ENCODE assay signal across 8 mouse cellular contexts in the genomic region with DNA sequence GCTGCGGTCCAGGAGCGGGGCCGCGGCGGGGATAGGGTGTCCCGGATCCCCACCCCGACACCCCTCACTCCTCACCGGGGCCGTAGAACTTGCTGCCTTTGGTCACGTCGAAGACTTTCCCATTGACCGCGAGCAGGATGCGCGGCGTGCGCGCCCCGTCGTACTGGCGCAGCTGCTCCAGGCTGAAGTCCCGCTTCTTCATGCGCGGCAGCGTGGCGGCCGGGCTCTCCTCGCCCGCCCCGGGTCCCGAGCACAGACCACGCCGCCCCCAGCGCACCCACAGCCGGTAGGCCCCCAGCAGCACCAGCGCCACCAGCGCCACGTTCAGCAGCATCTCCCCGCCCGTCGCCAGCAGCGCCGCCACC. TPM values are rescaled to one million over a fixed set of nuclear protein-coding genes. Genes with fewer than 3 reads are reported as not detected.
DNase-seq lines count a peak whose midpoint lies in the region; ATAC-seq and TF ChIP-seq lines count a peak whose summit lies in the region.

No protein-coding gene starts in this region.

- H3K4me3 ChIP-seq in left cerebral cortex, adult 2 months, result peak overlapping the region; percentile 69
- peak overlapping the region; percentile 86 for H3K4me3 ChIP-seq in hindbrain, embryonic 14.5 days (replicated peaks; ENCODE audit: low read length)
- H3K4me3 ChIP-seq in midbrain, embryonic 13.5 days (replicated peaks), result peak overlapping the region; percentile 92

- peak overlapping the region; percentile 90 for H3K27ac ChIP-seq in left cerebral cortex, adult 2 months
- peak overlapping the region; percentile 83 for H3K27ac ChIP-seq in hindbrain, embryonic 14.5 days
- H3K27ac ChIP-seq in midbrain, embryonic 13.5 days, result peak overlapping the region; percentile 86

- H3K4me1 ChIP-seq in hindbrain, embryonic 14.5 days (replicated peaks; ENCODE audit: control insufficient read depth, insufficient read depth, low read length), result peaks cover 25% of the 10 kb centered on the region
- peaks cover 30% of the 10 kb centered on the region for H3K4me1 ChIP-seq in midbrain, embryonic 13.5 days (replicated peaks)

- intact Hi-C loops in left cerebral cortex, adult 2 months (cut with DNase I), result loop anchor here (2.0 to 5.0 kb wide), 3 partner anchors 130 to 482 kb away; partner anchors contain the start of genes Abhd18 and Mfsd8
- intact Hi-C loops in gastrocnemius, postnatal 36 days (cut with DNase I), result no loop called here

- H3K9ac ChIP-seq in hindbrain, embryonic 14.5 days, result peak overlapping the region; percentile 67
- H3K9ac ChIP-seq in midbrain, embryonic 13.5 days (replicated peaks), result peak overlapping the region; percentile 90

- H3K4me2 ChIP-seq in hindbrain, embryonic 14.5 days (replicated peaks), result peak overlapping the region; percentile 82
- H3K4me2 ChIP-seq in midbrain, embryonic 13.5 days (replicated peaks), result peak overlapping the region; percentile 88

- ATAC-seq in hindbrain, embryonic 14.5 days (ENCODE audit: low FRiP score), result peak; percentile 53
- ATAC-seq in midbrain, embryonic 13.5 days, result peak; percentile 75

- no peaks in the 10 kb centered on the region for H3K27me3 ChIP-seq in hindbrain, embryonic 14.5 days (ENCODE audit: control insufficient read depth, insufficient read depth, low read length)
- no peaks in the 10 kb centered on the region for H3K27me3 ChIP-seq in midbrain, embryonic 13.5 days

- TF ChIP-seq CTCF in left cerebral cortex, adult 2 months (IDR thresholded peaks at IDR 0.05), result no peak

- no peak for DNase-seq in left cerebral cortex, adult 2 months (ENCODE audit: extremely low spot score in 1 of 2, low spot score in 2 of 2)
- DNase-seq in left cerebral cortex, adult 18-20 months (ENCODE audit: low spot score in 2 of 2), result no peak
- DNase-seq in c-Kit-positive CD71-negative TER-119-negative erythroid progenitor cells, embryonic 14.5 days (ENCODE audit: low read depth), result peak; percentile 4
- peak; percentile 40 for DNase-seq in hindbrain, embryonic 14.5 days (ENCODE audit: low spot score)
- no peak for DNase-seq in thymus, postnatal 10 days (ENCODE audit: low spot score in 2 of 2)
- no peak for DNase-seq in layer of hippocampus, adult 18-20 months (ENCODE audit: low spot score in 2 of 2)
- DNase-seq in gastrocnemius, postnatal 36 days, result no peak

- no peaks in the 10 kb centered on the region for H3K36me3 ChIP-seq in hindbrain, embryonic 14.5 days (replicated peaks; ENCODE audit: control insufficient read depth, insufficient read depth)
- H3K36me3 ChIP-seq in midbrain, embryonic 13.5 days, result no peaks in the 10 kb centered on the region

- H3K9me3 ChIP-seq in hindbrain, embryonic 14.5 days (ENCODE audit: control insufficient read depth, low read length), result no peaks in the 10 kb centered on the region
- no peaks in the 10 kb centered on the region for H3K9me3 ChIP-seq in midbrain, embryonic 13.5 days

- WGBS in hindbrain, embryonic 14.5 days, result 1% methylated on average over 41 of the region's 43 CpGs
- WGBS in midbrain, embryonic 13.5 days, result 0% methylated on average over 43 of the region's 43 CpGs

RNA-seq across cellular contexts. Expression of gene Pgrmc2, which starts 0.3 kb away (rescaled TPM):
- 10 to 100 TPM; 58.1 to 58.5 TPM for total RNA-seq in left cerebral cortex, adult 2 months (2021)
- total RNA-seq in left cerebral cortex, adult 18-20 months (2021), result 10 to 100 TPM; 62.9 to 64.4 TPM
- polyA plus RNA-seq in hindbrain, embryonic 14.5 days (2014; fragmentation: Nextera tagmentation; extraction: Ambion mirVana), result 23.2 and 26.1 TPM in 2 replicates
- polyA plus RNA-seq in midbrain, embryonic 13.5 days (2015; fragmentation: Nextera tagmentation; extraction: Ambion mirVana), result 24.8 and 27.6 TPM in 2 replicates
- 10 to 100 TPM; 60.5 to 61.7 TPM for total RNA-seq in layer of hippocampus, adult 18-20 months (2021)
- 10 to 100 TPM; 15.2 to 17.7 TPM for total RNA-seq in gastrocnemius, postnatal 36 days (2021)

Comparison
In these comparisons a context has a peak if more than half of its experiments do, and no peak if none do; other contexts are left out.
1. DNase-seq: peak in c-Kit-positive CD71-negative TER-119-negative erythroid progenitor cells, embryonic 14.5 days (single experiment) and hindbrain, embryonic 14.5 days (single experiment); none in left cerebral cortex, adult 2 months (0 of 2), left cerebral cortex, adult 18-20 months (0 of 2), thymus, postnatal 10 days (0 of 2), layer of hippocampus, adult 18-20 months (0 of 2) and gastrocnemius, postnatal 36 days (0 of 2).
2. Peak in every context shown above with its lines, with median percentiles within 50 percentile points of each other: H3K27ac ChIP-seq and H3K4me3 ChIP-seq.